Mouse (Mus musculus) megakaryocyte, embryonic 14.5 days (primary cell): ENCODE data around the gene Trmt1.

Experiments used
- FLI1 ChIP-seq: IDR thresholded peaks from 2 replicates; pipeline ENCODE4 v1.6.1; 2012; ENCODE audit warnings: low read length, inconsistent platforms, mixed read lengths
- GATA1 ChIP-seq: IDR thresholded peaks from 3 replicates; pipeline ENCODE4 v1.6.1; 2012; ENCODE audit warnings: mixed read lengths, low read length, inconsistent platforms, borderline replicate concordance

DNA sequence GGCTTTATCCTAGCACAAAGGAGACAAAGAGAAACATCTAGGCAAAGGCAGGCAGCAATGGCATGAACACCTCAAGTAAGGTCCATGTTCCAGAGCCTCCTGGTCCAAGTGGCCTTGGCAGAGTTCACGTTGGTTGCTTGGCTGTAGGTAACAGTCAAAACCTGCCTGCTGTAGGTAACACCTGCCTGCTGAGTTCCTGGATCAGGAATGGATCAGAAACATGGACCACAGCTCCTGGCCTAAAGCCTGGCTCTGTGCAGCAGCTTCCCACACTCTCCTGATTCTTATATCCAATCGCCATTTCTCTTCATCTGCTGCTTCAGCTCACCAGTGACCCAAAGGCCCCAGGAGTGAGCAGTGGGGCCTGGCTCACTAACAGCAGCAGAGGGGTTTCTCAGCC, 48.6 kb downstream of the Trmt1 start:
- TF ChIP-seq GATA1 (no peak), FLI1 (no peak)
